Mouse (Mus musculus) embryonic facial prominence, embryonic 14.5 days (tissue): ENCODE measurements around the gene Tfap2a. TPM values are rescaled to one million over a fixed set of nuclear protein-coding genes. Genes with fewer than 3 reads are reported as not detected.

Experiments used
- ATAC-seq: fragments of 200-750 bp; cut with Nextera tagmentation; 2 replicates; pipeline ENCODE4 v1.8.0; 2017; ENCODE audit warnings: low read depth, moderate number of reproducible peaks, moderate TSS enrichment
- DNase-seq: peaks from one replicate; pipeline ENCODE4 v3.0.0-alpha.2; 2015; ENCODE audit warnings: low spot score
- H3K27ac ChIP-seq: fragments of 300-500 bp; sonication (generic); replicated peaks from 2 replicates; pipeline ENCODE4 v1.5.1; 2014; ENCODE audit warnings: low read depth, mild to moderate bottlenecking, low read length, moderate library complexity
- H3K27me3 ChIP-seq: fragments of 300-500 bp; sonication (generic); replicated peaks from 2 replicates; pipeline ENCODE4 v1.6.1; 2014; ENCODE audit warnings: low read length; ENCODE audit not compliant: control insufficient read depth, insufficient read depth
- H3K36me3 ChIP-seq: fragments of 300-500 bp; sonication (generic); 2 replicates; pipeline ENCODE4 v1.6.1; 2014; ENCODE audit warnings: low read length, mixed read lengths; ENCODE audit not compliant: control insufficient read depth, insufficient read depth
- H3K4me1 ChIP-seq: fragments of 300-500 bp; sonication (generic); 2 replicates; pipeline ENCODE4 v1.6.1; 2014; ENCODE audit warnings: antibody characterized with exemption, low read length; ENCODE audit not compliant: control insufficient read depth, insufficient read depth
- H3K4me2 ChIP-seq: fragments of 300-500 bp; sonication (generic); 2 replicates; pipeline ENCODE4 v1.6.1; 2014; ENCODE audit warnings: low read depth, mild to moderate bottlenecking, low read length, moderate library complexity, mixed read lengths
- H3K4me3 ChIP-seq: fragments of 300-500 bp; sonication (generic); 2 replicates; pipeline ENCODE4 v1.5.1; 2014; ENCODE audit warnings: low read depth, mild to moderate bottlenecking, low read length
- H3K9ac ChIP-seq: fragments of 300-500 bp; sonication (generic); 2 replicates; pipeline ENCODE4 v1.6.1; 2014; ENCODE audit warnings: low read depth, mild to moderate bottlenecking, low read length, moderate library complexity, mixed read lengths
- H3K9me3 ChIP-seq: fragments of 300-500 bp; sonication (generic); 2 replicates; pipeline ENCODE4 v1.6.1; 2016; ENCODE audit warnings: low read length; ENCODE audit not compliant: control insufficient read depth
- WGBS: fragments of 180-500 bp; shearing (Covaris S2); extraction: QIAGEN DNeasy Blood & Tissue Kit; methylation state at CpG from one replicate; pipeline ENCODE4 v1.1.7; 2014; 5-methylcytosine and 5-hydroxymethylcytosine counted together
- polyA plus RNA-seq: library from polyadenylated mRNA; unstranded; fragments of >200 nt; fragmentation: Nextera tagmentation; extraction: Ambion mirVana; gene quantifications from 2 replicates; pipeline ENCODE4 v1.2.1, GENCODE M21; 2014

Tfap2a gene
- polyA plus RNA-seq, 1 experiment from 2014 or later = 5.0 TPM

GRCm38 (mm10) chr13:40722741-40723597 lies 15.2 kb downstream of the Tfap2a start:
- peak; percentile 95 for ATAC-seq
- WGBS = under 1% methylated on average over 63 of the region's 70 CpGs

GRCm38 (mm10) chr13:40719741-40720082 lies 18.5 kb downstream of the Tfap2a start:
- DNase-seq = no peak
- H3K36me3 ChIP-seq = no peaks in the 10 kb centered on the region
- peak overlapping the region; percentile 61; the same call in 1 of the 2 replicates for H3K27ac ChIP-seq
- no peak overlapping the region for H3K4me3 ChIP-seq
- no peaks in the 10 kb centered on the region for H3K9me3 ChIP-seq
- no peak for ATAC-seq
- H3K4me2 ChIP-seq = peak overlapping the region; percentile 28
- 10% methylated on average over 9 of the region's 9 CpGs for WGBS
- H3K27me3 ChIP-seq = peaks cover 61% of the 10 kb centered on the region
- H3K4me1 ChIP-seq = peaks cover 6% of the 10 kb centered on the region; the same call in 1 of the 2 replicates
- H3K9ac ChIP-seq = no peak overlapping the region

More at GRCm38 (mm10) chr13:40722741-40723597, 15.2 kb downstream of the Tfap2a start:
- H3K4me1 ChIP-seq = peaks cover 3% of the 10 kb centered on the region; the same call in 1 of the 2 replicates
- H3K36me3 ChIP-seq = no peaks in the 10 kb centered on the region
- peak; percentile 97 for DNase-seq
- H3K9me3 ChIP-seq = no peaks in the 10 kb centered on the region
- H3K27ac ChIP-seq = peak overlapping the region; percentile 63
- peak overlapping the region; percentile 82 for H3K4me2 ChIP-seq
- peak overlapping the region; percentile 57 for H3K4me3 ChIP-seq
- peaks cover 71% of the 10 kb centered on the region for H3K27me3 ChIP-seq
- H3K9ac ChIP-seq = peak overlapping the region; percentile 57

GRCm38 (mm10) chr13:40719066-40719740 lies 19.0 kb downstream of the Tfap2a start:
- Histone ChIP-seq H3K36me3 (no peaks in the 10 kb centered on the region), H3K4me2 (peak overlapping the region; percentile 28), H3K27ac (peak overlapping the region; percentile 61; the same call in 1 of the 2 replicates), H3K4me3 (no peak overlapping the region), H3K27me3 (peaks cover 61% of the 10 kb centered on the region), H3K9ac (peak overlapping the region; percentile 14; the same call in 1 of the 2 replicates), H3K9me3 (no peaks in the 10 kb centered on the region), H3K4me1 (peaks cover 6% of the 10 kb centered on the region; the same call in 1 of the 2 replicates)
- 20% methylated on average over 14 of the region's 14 CpGs for WGBS
- ATAC-seq (no peak), DNase-seq (peak; percentile 84)

GRCm38 (mm10) chr13:40716771-40717716 lies 21.1 kb downstream of the Tfap2a start:
- Histone ChIP-seq H3K9ac (no peak overlapping the region), H3K4me3 (no peak overlapping the region), H3K27ac (no peak overlapping the region), H3K4me1 (peaks cover 5% of the 10 kb centered on the region; the same call in 1 of the 2 replicates), H3K27me3 (peaks cover 74% of the 10 kb centered on the region), H3K36me3 (no peaks in the 10 kb centered on the region), H3K4me2 (peak overlapping the region; percentile 31), H3K9me3 (no peaks in the 10 kb centered on the region)
- DNase-seq = no peak
- ATAC-seq = 0 out of 2 replicates have a peak, but pooled peaks have one; percentile 5
- 12% methylated on average over 24 of the region's 37 CpGs for WGBS

GRCm38 (mm10) chr13:40714531-40714930 lies 23.6 kb downstream of the Tfap2a start:
- Histone ChIP-seq H3K27me3 (peaks cover 80% of the 10 kb centered on the region), H3K9ac (no peak overlapping the region), H3K27ac (no peak overlapping the region), H3K4me2 (no peak overlapping the region), H3K36me3 (no peaks in the 10 kb centered on the region), H3K4me1 (0 out of 2 replicates have a peak, but pooled peaks cover 6% of the 10 kb centered on the region), H3K4me3 (no peak overlapping the region), H3K9me3 (no peaks in the 10 kb centered on the region)
- WGBS = 35% methylated on average over 2 of the region's 2 CpGs
- no peak for DNase-seq
- no peak for ATAC-seq

GRCm38 (mm10) chr13:40713681-40714080 lies 24.5 kb downstream of the Tfap2a start:
- peaks cover 82% of the 10 kb centered on the region for H3K27me3 ChIP-seq
- 0 out of 2 replicates have a peak, but pooled peaks cover 6% of the 10 kb centered on the region for H3K4me1 ChIP-seq
- no peak overlapping the region for H3K9ac ChIP-seq
- no peak overlapping the region for H3K4me2 ChIP-seq
- no peak overlapping the region for H3K27ac ChIP-seq
- no peaks in the 10 kb centered on the region for H3K36me3 ChIP-seq
- DNase-seq (no peak), ATAC-seq (no peak)
- H3K4me3 ChIP-seq = no peak overlapping the region
- H3K9me3 ChIP-seq = no peaks in the 10 kb centered on the region
- 30% methylated on average over 5 of the region's 5 CpGs for WGBS

GRCm38 (mm10) chr13:40713241-40713640 lies 24.9 kb downstream of the Tfap2a start:
- peaks cover 84% of the 10 kb centered on the region for H3K27me3 ChIP-seq
- H3K4me2 ChIP-seq = no peak overlapping the region
- H3K36me3 ChIP-seq = no peaks in the 10 kb centered on the region
- 0 out of 2 replicates have a peak, but pooled peaks cover 6% of the 10 kb centered on the region for H3K4me1 ChIP-seq
- WGBS = 9% methylated on average over 4 of the region's 4 CpGs
- no peak for ATAC-seq
- no peak overlapping the region for H3K9ac ChIP-seq
- no peak for DNase-seq
- H3K4me3 ChIP-seq = no peak overlapping the region
- no peaks in the 10 kb centered on the region for H3K9me3 ChIP-seq
- no peak overlapping the region for H3K27ac ChIP-seq

- no peak overlapping the region for H3K27ac ChIP-seq
- peaks cover 85% of the 10 kb centered on the region for H3K27me3 ChIP-seq
- H3K36me3 ChIP-seq = no peaks in the 10 kb centered on the region
- 0 out of 2 replicates have a peak, but pooled peaks cover 6% of the 10 kb centered on the region for H3K4me1 ChIP-seq
- 4% methylated on average over 4 of the region's 4 CpGs for WGBS
- H3K9ac ChIP-seq = no peak overlapping the region
- H3K4me3 ChIP-seq = no peak overlapping the region
- no peak for DNase-seq
- ATAC-seq = no peak
- H3K9me3 ChIP-seq = no peaks in the 10 kb centered on the region
- no peak overlapping the region for H3K4me2 ChIP-seq
Observed at GRCm38 (mm10) chr13:40712526-40712832, 25.7 kb downstream of the Tfap2a start.
